ENCODE assay signal across 9 mouse cellular contexts in the genomic region with DNA sequence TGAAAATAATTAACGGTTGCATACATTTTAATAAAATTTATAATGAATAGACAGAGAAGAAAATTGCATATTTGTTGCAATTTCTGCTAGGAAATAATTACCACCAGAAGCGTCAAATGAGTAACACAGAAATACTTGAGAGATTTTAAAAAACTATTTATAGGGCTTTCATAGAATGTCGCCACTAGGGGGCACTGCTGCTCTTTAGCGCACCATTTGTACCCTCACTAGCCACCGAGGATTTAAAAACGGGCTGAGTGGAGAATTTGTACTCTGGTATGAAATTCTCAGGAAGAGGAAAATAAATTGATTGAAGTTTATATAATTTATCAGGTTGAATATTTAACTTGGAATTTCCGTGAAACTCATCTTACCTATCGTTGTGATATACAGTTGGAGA.
DNase-seq lines count a peak whose midpoint lies in the region; ATAC-seq and TF ChIP-seq lines count a peak whose summit lies in the region.
"Had no signal": no experiment of that assay in that cellular context is flagged by ENCODE, and none has a peak within 500 bp of the region (broad histone marks: within the 10 kb centered on the region; RNA-seq: fewer than 3 reads in every experiment).

No protein-coding gene starts in this region.

- ATAC-seq in CD4-positive, CD25-positive, alpha-beta regulatory T cell, adult 4 months, result no peak
- peak; percentile 90 for ATAC-seq in frontal cortex, adult (ENCODE audit: low TSS enrichment)

- no peaks in the 10 kb centered on the region for H3K79me2 ChIP-seq in MEL (ENCODE audit: control insufficient read depth, insufficient read depth, low read length, poor library complexity)

- peak; percentile 13 for DNase-seq in CD4-positive, CD25-positive, alpha-beta regulatory T cell, adult 2 months (ENCODE audit: low read depth, low spot score)
- peak; percentile 75 for DNase-seq in MEL (ENCODE audit: low read depth, low spot score)
- DNase-seq in cerebellum, adult 18-20 months, result peak; percentile 53 to 78
- DNase-seq in large intestine, adult 2 months (ENCODE audit: low read depth, low spot score), result peak; percentile 1
- DNase-seq in lung, postnatal 10 days, result peak; percentile 36

- TF ChIP-seq POLR2A in MEL (IDR thresholded peaks at IDR 0.05; ENCODE audit: control insufficient read depth in 1 of 2, insufficient read depth in 1 of 2, low read depth in 1 of 2, low read length in 2 of 2, poor library complexity in 1 of 2), result no peak
- TF ChIP-seq POLR2A in small intestine, adult 2 months (IDR thresholded peaks at IDR 0.05; ENCODE audit: low read depth, low read length), result no peak

- H3K27me3 ChIP-seq in MEL (ENCODE audit: control insufficient read depth in 1 of 2, insufficient read depth in 2 of 2, low read length in 2 of 2), result no peaks in the 10 kb centered on the region
- H3K27me3 ChIP-seq in small intestine, adult 2 months (ENCODE audit: control insufficient read depth, insufficient read depth, low read length), result no peaks in the 10 kb centered on the region
- H3K27me3 ChIP-seq: liver, embryonic 15.5 days had no signal

- H3K4me3 ChIP-seq in MEL (ENCODE audit: control insufficient read depth in 1 of 2, insufficient read depth in 1 of 2, low read depth in 2 of 2, low read length in 2 of 2), result peak overlapping the region in 1 of 2 experiments; percentile 18; a peak in 2 of 4 replicates
- no peak overlapping the region for H3K4me3 ChIP-seq in small intestine, adult 2 months (ENCODE audit: low read depth, low read length)
- H3K4me3 ChIP-seq: liver, embryonic 15.5 days had no signal

- H3K4me1 ChIP-seq in MEL (ENCODE audit: control insufficient read depth in 1 of 2, insufficient read depth in 2 of 2, low read length in 2 of 2), result no peaks in the 10 kb centered on the region
- no peaks in the 10 kb centered on the region for H3K4me1 ChIP-seq in small intestine, adult 2 months (ENCODE audit: control insufficient read depth, insufficient read depth, insufficient read length, low read length)
- H3K4me1 ChIP-seq: liver, embryonic 15.5 days had no signal

- no peak for TF ChIP-seq EP300 in MEL (IDR thresholded peaks at IDR 0.05; ENCODE audit: low read depth in 1 of 2, low read length in 2 of 2)

- TF ChIP-seq RAD21 in MEL (IDR thresholded peaks at IDR 0.05; ENCODE audit: low read depth, low read length), result peak; percentile 92

- TF ChIP-seq CTCF in MEL (IDR thresholded peaks at IDR 0.05 in 2 of 3, conservative IDR thresholded peaks at IDR 0.05 in 1 of 3; ENCODE audit: control insufficient read depth in 1 of 3, insufficient read depth in 1 of 3, low read depth in 2 of 3, low read length in 3 of 3, poor library complexity in 1 of 3, severe bottlenecking in 1 of 3), result peak; percentile 63 to 77 (median 75)
- TF ChIP-seq CTCF in small intestine, adult 2 months (IDR thresholded peaks at IDR 0.05; ENCODE audit: extremely low read depth, insufficient read length, insufficient replicate concordance, low read depth, low read length), result peak; percentile 52; the same call in 1 of the 2 replicates

- H3K36me3 ChIP-seq in MEL (ENCODE audit: control insufficient read depth in 1 of 2, insufficient read depth in 2 of 2, low read length in 2 of 2), result no peaks in the 10 kb centered on the region
- no peaks in the 10 kb centered on the region for H3K36me3 ChIP-seq in small intestine, adult 2 months (ENCODE audit: control insufficient read depth, insufficient read depth, low read length)
- H3K36me3 ChIP-seq: liver, embryonic 15.5 days had no signal

- no peak overlapping the region for H3K27ac ChIP-seq in MEL (ENCODE audit: control insufficient read depth, low read depth, low read length)
- no peak overlapping the region for H3K27ac ChIP-seq in small intestine, adult 2 months (ENCODE audit: insufficient read depth, low read depth, low read length)
- H3K27ac ChIP-seq: liver, embryonic 15.5 days had no signal

- 15% methylated on average over 8 of the region's 8 CpGs for WGBS in large intestine, adult 2 months
- WGBS in small intestine, adult 2 months, result 13% methylated on average over 8 of the region's 8 CpGs

- no peak overlapping the region for H3K9ac ChIP-seq in MEL (ENCODE audit: control insufficient read depth, low read depth, low read length, poor library complexity, severe bottlenecking)
- H3K9ac ChIP-seq: liver, embryonic 15.5 days had no signal

- H3K9me3 ChIP-seq in MEL (replicated peaks; ENCODE audit: insufficient read depth, low read length), result no peaks in the 10 kb centered on the region
- H3K9me3 ChIP-seq: liver, embryonic 15.5 days had no signal

TF ChIP-seq in MEL, 35 proteins besides CTCF, POLR2A, EP300 and RAD21:
- TF ChIP-seq ZC3H11A (IDR thresholded peaks at IDR 0.05; ENCODE audit: low read depth, low read length), result peak; percentile 81
- TF ChIP-seq ELF1 (IDR thresholded peaks at IDR 0.05; ENCODE audit: low read depth, low read length), result no peak
- no peak for TF ChIP-seq NELFE (IDR thresholded peaks at IDR 0.05; ENCODE audit: low read depth, low read length)
- TF ChIP-seq SMC3 (IDR thresholded peaks at IDR 0.05; ENCODE audit: low read depth, low read length), result peak; percentile 80

Comparison
In these comparisons a context has a peak if more than half of its experiments do, and no peak if none do; other contexts are left out.
1. DNase-seq: peak in every context shown above with its lines; median percentile 75 in MEL; 66 in cerebellum, adult 18-20 months; 36 in lung, postnatal 10 days; 13 in CD4-positive, CD25-positive, alpha-beta regulatory T cell, adult 2 months; 1 in large intestine, adult 2 months.